Mouse (Mus musculus): ENCODE results near the gene Tmem165. TPM values are rescaled to one million over a fixed set of nuclear protein-coding genes. Genes with fewer than 3 reads are reported as not detected.
A peak's percentile ranks its signal among the peaks of the same experiment; 100 is the strongest.

Gene Tmem165
- polyA plus RNA-seq (2012; rRNA removed): 29.4 and 38.7 TPM in 2 replicates

- Histone ChIP-seq H3K27ac (ENCODE audit: insufficient read depth, low read depth, low read length) (peak within 1 kb of the TSS; percentile 52; the same call in 1 of the 2 replicates), H3K4me1 (ENCODE audit: control insufficient read depth, insufficient read depth, low read length) (peaks cover 3% of the 10 kb centered on the region; the same call in 1 of the 2 replicates), H3K4me3 (ENCODE audit: insufficient read depth, low read depth, low read length) (peak within 1 kb of the TSS; percentile 95), H3K36me3 (ENCODE audit: control insufficient read depth, insufficient read depth, low read length) (no peaks in the 10 kb centered on the region), H3K27me3 (replicated peaks; ENCODE audit: control insufficient read depth, insufficient read depth, low read length) (no peaks in the 10 kb centered on the region)
- TF ChIP-seq POLR2A (IDR thresholded peaks at IDR 0.05; ENCODE audit: low read depth, low read length): peak; percentile 66
- TF ChIP-seq CTCF (conservative IDR thresholded peaks at IDR 0.05; ENCODE audit: insufficient read depth, insufficient read length, low read depth, low read length): no peak
- under 1% methylated on average over 62 of the region's 62 CpGs for WGBS
- peak; percentile 97 for DNase-seq
These were observed at the start of gene Tmem165 for GRCm38 (mm10) chr5:76183750-76184261. Gene Tmem165 (plus strand): TSS chr5:76183880.

GRCm38 (mm10) chr5:76135644-76136043 is 48.0 kb upstream of the Tmem165 start:
- peak; percentile 12 for DNase-seq
- Histone ChIP-seq H3K4me1 (ENCODE audit: control insufficient read depth, insufficient read depth, low read length) (no peaks in the 10 kb centered on the region), H3K27ac (ENCODE audit: insufficient read depth, low read depth, low read length) (no peak overlapping the region), H3K27me3 (replicated peaks; ENCODE audit: control insufficient read depth, insufficient read depth, low read length) (no peaks in the 10 kb centered on the region), H3K4me3 (ENCODE audit: insufficient read depth, low read depth, low read length) (no peak overlapping the region), H3K36me3 (ENCODE audit: control insufficient read depth, insufficient read depth, low read length) (no peaks in the 10 kb centered on the region)
- 69% methylated on average over 1 of the region's 1 CpGs for WGBS
- TF ChIP-seq CTCF (conservative IDR thresholded peaks at IDR 0.05; ENCODE audit: insufficient read depth, insufficient read length, low read depth, low read length) (no peak), POLR2A (IDR thresholded peaks at IDR 0.05; ENCODE audit: low read depth, low read length) (no peak)

GRCm38 (mm10) chr5:76136271-76136670 is 47.4 kb upstream of the Tmem165 start:
- Histone ChIP-seq H3K4me1 (ENCODE audit: control insufficient read depth, insufficient read depth, low read length) (no peaks in the 10 kb centered on the region), H3K27ac (ENCODE audit: insufficient read depth, low read depth, low read length) (no peak overlapping the region), H3K4me3 (ENCODE audit: insufficient read depth, low read depth, low read length) (no peak overlapping the region), H3K36me3 (ENCODE audit: control insufficient read depth, insufficient read depth, low read length) (no peaks in the 10 kb centered on the region), H3K27me3 (replicated peaks; ENCODE audit: control insufficient read depth, insufficient read depth, low read length) (no peaks in the 10 kb centered on the region)
- 99% methylated on average over 3 of the region's 3 CpGs for WGBS
- TF ChIP-seq POLR2A (IDR thresholded peaks at IDR 0.05; ENCODE audit: low read depth, low read length) (no peak), CTCF (conservative IDR thresholded peaks at IDR 0.05; ENCODE audit: insufficient read depth, insufficient read length, low read depth, low read length) (no peak)
- DNase-seq: no peak

- no peak overlapping the region for H3K27ac ChIP-seq (ENCODE audit: insufficient read depth, low read depth, low read length)
- H3K4me3 ChIP-seq (ENCODE audit: insufficient read depth, low read depth, low read length): no peak overlapping the region
- no peak for DNase-seq
- H3K36me3 ChIP-seq (ENCODE audit: control insufficient read depth, insufficient read depth, low read length): no peaks in the 10 kb centered on the region
- TF ChIP-seq POLR2A (IDR thresholded peaks at IDR 0.05; ENCODE audit: low read depth, low read length): no peak
- TF ChIP-seq CTCF (conservative IDR thresholded peaks at IDR 0.05; ENCODE audit: insufficient read depth, insufficient read length, low read depth, low read length): no peak
- no peaks in the 10 kb centered on the region for H3K4me1 ChIP-seq (ENCODE audit: control insufficient read depth, insufficient read depth, low read length)
- 94% methylated on average over 1 of the region's 1 CpGs for WGBS
- H3K27me3 ChIP-seq (replicated peaks; ENCODE audit: control insufficient read depth, insufficient read depth, low read length): no peaks in the 10 kb centered on the region
These were observed 46.1 kb upstream of the Tmem165 start for GRCm38 (mm10) chr5:76137586-76137985.

- no peak for DNase-seq
- H3K27ac ChIP-seq (ENCODE audit: insufficient read depth, low read depth, low read length): no peak overlapping the region
- H3K36me3 ChIP-seq (ENCODE audit: control insufficient read depth, insufficient read depth, low read length): no peaks in the 10 kb centered on the region
- H3K4me1 ChIP-seq (ENCODE audit: control insufficient read depth, insufficient read depth, low read length): no peaks in the 10 kb centered on the region
- H3K4me3 ChIP-seq (ENCODE audit: insufficient read depth, low read depth, low read length): no peak overlapping the region
- 98% methylated on average over 1 of the region's 1 CpGs for WGBS
- TF ChIP-seq POLR2A (IDR thresholded peaks at IDR 0.05; ENCODE audit: low read depth, low read length) (no peak), CTCF (conservative IDR thresholded peaks at IDR 0.05; ENCODE audit: insufficient read depth, insufficient read length, low read depth, low read length) (no peak)
- no peaks in the 10 kb centered on the region for H3K27me3 ChIP-seq (replicated peaks; ENCODE audit: control insufficient read depth, insufficient read depth, low read length)
These were observed 45.6 kb upstream of the Tmem165 start for GRCm38 (mm10) chr5:76138071-76138470.

GRCm38 (mm10) chr5:76138512-76138911 is 45.2 kb upstream of the Tmem165 start:
- no peak for DNase-seq
- WGBS: 91% methylated on average over 10 of the region's 10 CpGs
- Histone ChIP-seq H3K4me1 (ENCODE audit: control insufficient read depth, insufficient read depth, low read length) (no peaks in the 10 kb centered on the region), H3K36me3 (ENCODE audit: control insufficient read depth, insufficient read depth, low read length) (no peaks in the 10 kb centered on the region), H3K27ac (ENCODE audit: insufficient read depth, low read depth, low read length) (no peak overlapping the region), H3K4me3 (ENCODE audit: insufficient read depth, low read depth, low read length) (no peak overlapping the region), H3K27me3 (replicated peaks; ENCODE audit: control insufficient read depth, insufficient read depth, low read length) (no peaks in the 10 kb centered on the region)
- TF ChIP-seq POLR2A (IDR thresholded peaks at IDR 0.05; ENCODE audit: low read depth, low read length) (no peak), CTCF (conservative IDR thresholded peaks at IDR 0.05; ENCODE audit: insufficient read depth, insufficient read length, low read depth, low read length) (no peak)

GRCm38 (mm10) chr5:76139171-76139671 is 44.5 kb upstream of the Tmem165 start:
- WGBS: 50% methylated on average over 7 of the region's 7 CpGs
- no peak for DNase-seq
- H3K36me3 ChIP-seq (ENCODE audit: control insufficient read depth, insufficient read depth, low read length): no peaks in the 10 kb centered on the region
- H3K4me3 ChIP-seq (ENCODE audit: insufficient read depth, low read depth, low read length): no peak overlapping the region
- H3K27ac ChIP-seq (ENCODE audit: insufficient read depth, low read depth, low read length): no peak overlapping the region
- no peak for TF ChIP-seq CTCF (conservative IDR thresholded peaks at IDR 0.05; ENCODE audit: insufficient read depth, insufficient read length, low read depth, low read length)
- no peak for TF ChIP-seq POLR2A (IDR thresholded peaks at IDR 0.05; ENCODE audit: low read depth, low read length)
- no peaks in the 10 kb centered on the region for H3K27me3 ChIP-seq (replicated peaks; ENCODE audit: control insufficient read depth, insufficient read depth, low read length)
- no peaks in the 10 kb centered on the region for H3K4me1 ChIP-seq (ENCODE audit: control insufficient read depth, insufficient read depth, low read length)

All from kidney, adult 2 months (tissue).